Mouse (Mus musculus) megakaryocyte, embryonic 14.5 days (primary cell): ENCODE measurements around the gene Myo18b. TPM values are rescaled to one million over a fixed set of nuclear protein-coding genes. Genes with fewer than 3 reads are reported as not detected.

ENCODE experiments used
- H3K27me3 ChIP-seq: replicated peaks from 2 replicates; pipeline ENCODE3; 2012; ENCODE audit warnings: inconsistent platforms
- H3K36me3 ChIP-seq: replicated peaks from 2 replicates; pipeline ENCODE3; 2012; ENCODE audit warnings: low read length, inconsistent platforms, mixed read lengths
- H3K4me1 ChIP-seq: 2 replicates; pipeline ENCODE4 v1.6.1; 2012; ENCODE audit warnings: inconsistent platforms
- H3K4me3 ChIP-seq: replicated peaks from 2 replicates; pipeline ENCODE3; 2012; ENCODE audit warnings: moderate library complexity, mild to moderate bottlenecking, inconsistent platforms
- H3K9me3 ChIP-seq: 2 replicates; pipeline ENCODE4 v1.6.1; 2012; ENCODE audit warnings: inconsistent platforms
- FLI1 ChIP-seq: IDR thresholded peaks from 2 replicates; pipeline ENCODE4 v1.6.1; 2012; ENCODE audit warnings: low read length, inconsistent platforms, mixed read lengths
- GATA1 ChIP-seq: IDR thresholded peaks from 3 replicates; pipeline ENCODE4 v1.6.1; 2012; ENCODE audit warnings: mixed read lengths, low read length, inconsistent platforms, borderline replicate concordance
- polyA plus RNA-seq: library from polyadenylated mRNA; stranded (reverse); fragments of >175 nt; gene quantifications from 2 replicates; pipeline ENCODE4 v1.2.3, GENCODE M21; 2012; ENCODE audit warnings: low replicate concordance; ENCODE audit not compliant: insufficient read depth

Myo18b gene
- polyA plus RNA-seq, 1 experiment, result 0.22 TPM

- no peaks in the 10 kb centered on the region for H3K4me1 ChIP-seq
- no peak overlapping the region for H3K4me3 ChIP-seq
- peaks cover 2% of the 10 kb centered on the region for H3K27me3 ChIP-seq
- H3K36me3 ChIP-seq, result no peaks in the 10 kb centered on the region
- TF ChIP-seq FLI1 (no peak), GATA1 (no peak)
- H3K9me3 ChIP-seq, result peaks cover 32% of the 10 kb centered on the region
These were observed 134.6 kb downstream of the Myo18b start for GRCm38 (mm10) chr5:112761415-112762075.

GRCm38 (mm10) chr5:112755581-112755980 lies 140.6 kb downstream of the Myo18b start:
- peak overlapping the region; percentile 33 for H3K4me3 ChIP-seq
- no peaks in the 10 kb centered on the region for H3K36me3 ChIP-seq
- H3K4me1 ChIP-seq, result no peaks in the 10 kb centered on the region; the same call in 1 of the 2 replicates
- peaks cover 13% of the 10 kb centered on the region for H3K9me3 ChIP-seq
- no peak for TF ChIP-seq GATA1
- no peak for TF ChIP-seq FLI1
- H3K27me3 ChIP-seq, result peaks cover 2% of the 10 kb centered on the region

- Histone ChIP-seq H3K9me3 (peaks cover 31% of the 10 kb centered on the region), H3K4me1 (no peaks in the 10 kb centered on the region)
- TF ChIP-seq FLI1 (no peak), GATA1 (no peak)
These were observed 146.5 kb downstream of the Myo18b start for GRCm38 (mm10) chr5:112749634-112750033.

GRCm38 (mm10) chr5:112748001-112748719 lies 148.0 kb downstream of the Myo18b start:
- no peaks in the 10 kb centered on the region for H3K4me1 ChIP-seq
- no peak for TF ChIP-seq GATA1
- no peak for TF ChIP-seq FLI1
- H3K9me3 ChIP-seq, result peaks cover 42% of the 10 kb centered on the region
- H3K4me3 ChIP-seq, result no peak overlapping the region
- no peaks in the 10 kb centered on the region for H3K27me3 ChIP-seq
- no peaks in the 10 kb centered on the region for H3K36me3 ChIP-seq

More at GRCm38 (mm10) chr5:112749634-112750033, 146.5 kb downstream of the Myo18b start:
- H3K4me3 ChIP-seq, result no peak overlapping the region
- H3K36me3 ChIP-seq, result no peaks in the 10 kb centered on the region
- no peaks in the 10 kb centered on the region for H3K27me3 ChIP-seq

GRCm38 (mm10) chr5:112747306-112747930 lies 148.7 kb downstream of the Myo18b start:
- H3K9me3 ChIP-seq, result peaks cover 44% of the 10 kb centered on the region
- no peaks in the 10 kb centered on the region for H3K36me3 ChIP-seq
- no peaks in the 10 kb centered on the region for H3K27me3 ChIP-seq
- TF ChIP-seq FLI1 (no peak), GATA1 (no peak)
- no peak overlapping the region for H3K4me3 ChIP-seq
- H3K4me1 ChIP-seq, result no peaks in the 10 kb centered on the region

GRCm38 (mm10) chr5:112745176-112745575 lies 151.0 kb downstream of the Myo18b start:
- H3K9me3 ChIP-seq, result peaks cover 53% of the 10 kb centered on the region
- H3K4me3 ChIP-seq, result peak overlapping the region; percentile 34
- TF ChIP-seq GATA1 (no peak), FLI1 (no peak)
- H3K36me3 ChIP-seq, result no peaks in the 10 kb centered on the region
- no peaks in the 10 kb centered on the region for H3K4me1 ChIP-seq
- H3K27me3 ChIP-seq, result no peaks in the 10 kb centered on the region

GRCm38 (mm10) chr5:112744571-112744970 lies 151.6 kb downstream of the Myo18b start:
- TF ChIP-seq GATA1 (no peak), FLI1 (no peak)
- Histone ChIP-seq H3K36me3 (no peaks in the 10 kb centered on the region), H3K9me3 (peaks cover 58% of the 10 kb centered on the region), H3K4me1 (no peaks in the 10 kb centered on the region), H3K4me3 (no peak overlapping the region), H3K27me3 (no peaks in the 10 kb centered on the region)

GRCm38 (mm10) chr5:112743121-112743520 lies 153.0 kb downstream of the Myo18b start:
- peaks cover 62% of the 10 kb centered on the region for H3K9me3 ChIP-seq
- TF ChIP-seq FLI1 (no peak), GATA1 (no peak)
- H3K4me1 ChIP-seq, result no peaks in the 10 kb centered on the region

GRCm38 (mm10) chr5:112740651-112741050 lies 155.5 kb downstream of the Myo18b start:
- no peaks in the 10 kb centered on the region for H3K27me3 ChIP-seq
- no peak overlapping the region for H3K4me3 ChIP-seq
- peaks cover 45% of the 10 kb centered on the region for H3K9me3 ChIP-seq
- TF ChIP-seq GATA1 (no peak), FLI1 (no peak)
- H3K4me1 ChIP-seq, result no peaks in the 10 kb centered on the region
- H3K36me3 ChIP-seq, result no peaks in the 10 kb centered on the region

More at GRCm38 (mm10) chr5:112743121-112743520, 153.0 kb downstream of the Myo18b start:
- no peaks in the 10 kb centered on the region for H3K27me3 ChIP-seq
- no peaks in the 10 kb centered on the region for H3K36me3 ChIP-seq
- H3K4me3 ChIP-seq, result no peak overlapping the region

- TF ChIP-seq GATA1, result no peak
- no peak for TF ChIP-seq FLI1
- H3K9me3 ChIP-seq, result 0 out of 2 replicates have a peak, but pooled peaks cover 7% of the 10 kb centered on the region
These were observed 161.1 kb downstream of the Myo18b start for GRCm38 (mm10) chr5:112735040-112735439.

More at GRCm38 (mm10) chr5:112735040-112735439, 161.1 kb downstream of the Myo18b start:
- Histone ChIP-seq H3K4me3 (no peak overlapping the region), H3K36me3 (no peaks in the 10 kb centered on the region), H3K27me3 (no peaks in the 10 kb centered on the region), H3K4me1 (no peaks in the 10 kb centered on the region)
